Mouse (Mus musculus): ENCODE results near the gene Kif21b. TPM values are rescaled to one million over a fixed set of nuclear protein-coding genes. Genes with fewer than 3 reads are reported as not detected.

Gene Kif21b
- polyA plus RNA-seq, 1 experiment from 2014 or later: 71.9 TPM

- H3K4me3 ChIP-seq: no peak overlapping the region
- 80% methylated on average over 10 of the region's 10 CpGs for WGBS
- no peaks in the 10 kb centered on the region for H3K4me1 ChIP-seq
- peaks cover 20% of the 10 kb centered on the region; the same call in 1 of the 2 replicates for H3K36me3 ChIP-seq
- no peak overlapping the region for H3K27ac ChIP-seq (replicated peaks)
- H3K27me3 ChIP-seq: no peaks in the 10 kb centered on the region
- no peak for ATAC-seq (replicated peaks)
- H3K4me2 ChIP-seq (replicated peaks): no peak overlapping the region
- no peaks in the 10 kb centered on the region for H3K9me3 ChIP-seq
- H3K9ac ChIP-seq (replicated peaks): no peak overlapping the region
These were observed 89.1 kb downstream of the Kif21b start for GRCm38 (mm10) chr1:136220037-136220871.

- Histone ChIP-seq H3K4me3 (no peak overlapping the region), H3K4me1 (no peaks in the 10 kb centered on the region), H3K36me3 (peaks cover 7% of the 10 kb centered on the region; the same call in 1 of the 2 replicates), H3K4me2 (replicated peaks) (no peak overlapping the region), H3K27ac (replicated peaks) (no peak overlapping the region), H3K27me3 (no peaks in the 10 kb centered on the region), H3K9me3 (no peaks in the 10 kb centered on the region), H3K9ac (replicated peaks) (no peak overlapping the region)
- WGBS: 93% methylated on average over 10 of the region's 10 CpGs
- ATAC-seq (replicated peaks): no peak
These were observed 91.2 kb downstream of the Kif21b start for GRCm38 (mm10) chr1:136222386-136222785.

GRCm38 (mm10) chr1:136223758-136224342, 92.7 kb downstream of the Kif21b start:
- Histone ChIP-seq H3K4me3 (no peak overlapping the region), H3K9me3 (no peaks in the 10 kb centered on the region), H3K36me3 (peaks cover 6% of the 10 kb centered on the region; the same call in 1 of the 2 replicates), H3K4me2 (replicated peaks) (no peak overlapping the region), H3K9ac (replicated peaks) (no peak overlapping the region), H3K27me3 (no peaks in the 10 kb centered on the region), H3K27ac (replicated peaks) (no peak overlapping the region), H3K4me1 (peaks cover 10% of the 10 kb centered on the region)
- ATAC-seq (replicated peaks): no peak
- 93% methylated on average over 10 of the region's 10 CpGs for WGBS

- Histone ChIP-seq H3K4me1 (peaks cover 28% of the 10 kb centered on the region), H3K36me3 (no peaks in the 10 kb centered on the region), H3K27ac (replicated peaks) (no peak overlapping the region), H3K9ac (replicated peaks) (no peak overlapping the region), H3K4me2 (replicated peaks) (no peak overlapping the region), H3K27me3 (no peaks in the 10 kb centered on the region), H3K9me3 (no peaks in the 10 kb centered on the region), H3K4me3 (no peak overlapping the region)
- ATAC-seq (replicated peaks): no peak
- WGBS: 94% methylated on average over 8 of the region's 8 CpGs
These were observed 94.7 kb downstream of the Kif21b start for GRCm38 (mm10) chr1:136225846-136226245.

GRCm38 (mm10) chr1:136226626-136227025, 95.4 kb downstream of the Kif21b start:
- Histone ChIP-seq H3K4me1 (peaks cover 35% of the 10 kb centered on the region), H3K4me2 (replicated peaks) (no peak overlapping the region)
- WGBS: 98% methylated on average over 8 of the region's 8 CpGs

More at GRCm38 (mm10) chr1:136226626-136227025, 95.4 kb downstream of the Kif21b start:
- Histone ChIP-seq H3K36me3 (no peaks in the 10 kb centered on the region), H3K9me3 (no peaks in the 10 kb centered on the region), H3K4me3 (no peak overlapping the region), H3K27ac (replicated peaks) (no peak overlapping the region), H3K9ac (replicated peaks) (no peak overlapping the region), H3K27me3 (no peaks in the 10 kb centered on the region)
- no peak for ATAC-seq (replicated peaks)

Other genes with a start within 250 kb of the Kif21b start
- gene Pkp1, start 212.2 kb upstream of the Kif21b start, polyA plus RNA-seq (2015; fragmentation: Nextera tagmentation; extraction: Ambion mirVana): not detected in 2 replicates
- not detected in 2 replicates for gene Igfn1, start 125.0 kb upstream of the Kif21b start, polyA plus RNA-seq (2015; fragmentation: Nextera tagmentation; extraction: Ambion mirVana)
- gene Tmem9, start 123.2 kb upstream of the Kif21b start, polyA plus RNA-seq (2015; fragmentation: Nextera tagmentation; extraction: Ambion mirVana): 135 and 149 TPM in 2 replicates
- gene Ascl5, start 80.6 kb upstream of the Kif21b start, polyA plus RNA-seq (2015; fragmentation: Nextera tagmentation; extraction: Ambion mirVana): 0.60 TPM in 1 of 2 replicates, not detected in the other
- gene Cacna1s, start 78.6 kb upstream of the Kif21b start, polyA plus RNA-seq (2015; fragmentation: Nextera tagmentation; extraction: Ambion mirVana): 0.47 and 0.54 TPM in 2 replicates
- not detected in 2 replicates for gene Mroh3, start 81.4 kb downstream of the Kif21b start, polyA plus RNA-seq (2015; fragmentation: Nextera tagmentation; extraction: Ambion mirVana)
- 4.4 and 6.6 TPM in 2 replicates for gene Inava, start 102.9 kb downstream of the Kif21b start, polyA plus RNA-seq (2015; fragmentation: Nextera tagmentation; extraction: Ambion mirVana)
- 0.34 and 0.41 TPM in 2 replicates for gene Gpr25, start 129.5 kb downstream of the Kif21b start, polyA plus RNA-seq (2015; fragmentation: Nextera tagmentation; extraction: Ambion mirVana)
- 27.8 and 27.9 TPM in 2 replicates for gene Camsap2, start 214.7 kb downstream of the Kif21b start, polyA plus RNA-seq (2015; fragmentation: Nextera tagmentation; extraction: Ambion mirVana)

Data from forebrain, embryonic 15.5 days (tissue).